Mouse (Mus musculus): ENCODE measurements around the gene Itga9.

DNA sequence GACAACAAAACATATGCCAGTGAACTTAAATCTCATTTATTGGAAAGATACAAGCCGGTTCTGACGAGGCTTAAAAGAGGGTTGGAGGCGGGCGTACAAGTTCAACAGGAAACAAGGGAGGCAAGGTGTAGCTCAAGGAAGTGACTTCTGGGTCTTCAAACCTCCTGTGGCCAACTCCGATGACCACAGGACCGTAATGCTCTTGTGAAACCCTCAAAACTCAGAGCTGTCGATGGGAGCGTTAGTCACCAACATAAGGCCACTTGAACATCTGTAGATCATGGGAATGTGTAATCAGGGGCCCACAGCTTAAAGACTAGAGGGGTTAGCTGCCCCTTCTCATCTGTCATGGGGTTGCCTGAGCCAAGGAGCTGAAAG, 195.4 kb downstream of the Itga9 start:
- TF ChIP-seq EP300 (IDR thresholded peaks at IDR 0.05; ENCODE audit: low read depth) (no peak), CTCF (IDR thresholded peaks at IDR 0.05; ENCODE audit: low read depth) (no peak)

All from liver, postnatal 0 days (tissue).